Mouse (Mus musculus) heart, postnatal 0 days (tissue): ENCODE results near the gene Cd300lg.

Experiments
- CTCF ChIP-seq: IDR thresholded peaks from 2 replicates; pipeline ENCODE4 v1.5.1; 2016; ENCODE audit warnings: antibody characterized with exemption, control low read depth, low read depth
- EP300 ChIP-seq: IDR thresholded peaks from 2 replicates; pipeline ENCODE4 v1.6.1; 2016; ENCODE audit warnings: antibody characterized with exemption, low read depth

GRCm38 (mm10) chr11:102041350-102041949, at the start of gene Cd300lg:
- TF ChIP-seq CTCF (no peak), EP300 (no peak)
